Mouse (Mus musculus) gastrocnemius, adult 2 months (tissue): ENCODE results near the gene Coa3. TPM values are rescaled to one million over a fixed set of nuclear protein-coding genes. Genes with fewer than 3 reads are reported as not detected.

ENCODE experiments used
- DNase-seq: peaks from one replicate; pipeline ENCODE4 v3.0.0; 2022
- H3K27ac ChIP-seq: fragments of 200-600 bp; 2 replicates; pipeline ENCODE4 v1.8.1; 2022; ENCODE audit warnings: mild to moderate bottlenecking
- H3K4me3 ChIP-seq: fragments of 200-600 bp; 2 replicates; pipeline ENCODE4 v1.8.1; 2022; ENCODE audit warnings: mild to moderate bottlenecking, moderate library complexity
- CTCF ChIP-seq: fragments of 200-600 bp; IDR thresholded peaks from 2 replicates; pipeline ENCODE4 v1.8.1; 2022; ENCODE audit warnings: antibody characterized with exemption, mild to moderate bottlenecking, moderate library complexity
- intact Hi-C: fragments of 180-260 bp; cut with DNase I; formaldehyde crosslinking; loops from one replicate; pipeline ENCODE4 v1.15.1; 2025
- total RNA-seq, 2 experiments: library from RNA; stranded (reverse); gene quantifications; 2 replicates each; pipeline ENCODE4 v1.2.3; 2021

Coa3 gene
- total RNA-seq, 2 experiments from 2014 or later: 63.0 to 87.7 TPM

DNA sequence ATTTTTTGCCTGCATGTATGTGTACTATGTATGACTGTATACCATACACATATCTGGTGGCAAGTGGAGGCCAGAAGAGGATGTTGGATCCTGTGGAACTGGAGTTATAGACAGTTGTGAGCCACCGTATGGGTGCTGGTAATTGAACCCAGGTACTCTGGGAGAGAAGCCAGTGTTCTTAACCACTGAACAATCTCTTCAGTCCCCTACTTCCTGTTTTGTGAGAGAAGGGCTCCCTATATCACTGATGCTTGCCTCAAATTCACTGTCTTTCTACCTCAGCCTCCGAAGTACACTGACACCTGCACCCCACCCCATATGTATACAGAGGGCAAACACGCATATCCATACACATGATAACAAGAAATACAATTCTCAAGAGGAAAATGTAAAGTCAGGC is 32.2 kb upstream of the Coa3 start:
- intact Hi-C loops: loop anchor here (10.0 kb wide), 1 partner anchor 244 kb away; the partner anchor contains the start of genes Brca1 and Nbr1
- TF ChIP-seq CTCF: no peak
- DNase-seq: no peak
- H3K27ac ChIP-seq: no peak overlapping the region
- H3K4me3 ChIP-seq: no peak overlapping the region

DNA sequence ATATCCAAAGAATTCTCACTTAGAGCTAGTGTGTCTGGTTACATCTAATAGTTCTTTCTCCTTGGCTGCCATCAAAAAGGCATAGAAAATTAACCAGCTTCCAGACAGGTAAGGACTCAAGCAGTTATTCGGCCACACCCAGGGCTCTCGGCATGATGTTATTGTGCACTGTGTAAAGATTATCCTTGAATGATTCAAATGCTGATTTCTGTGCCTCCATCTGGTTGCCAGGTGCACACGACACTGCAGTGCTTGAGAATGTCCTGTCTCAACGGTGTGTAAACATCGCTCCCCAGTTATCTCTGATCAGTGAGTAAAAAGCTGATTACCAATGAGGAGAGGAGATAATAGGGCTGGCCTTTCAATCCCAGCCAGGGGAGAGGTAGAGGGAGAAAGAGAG is 28.8 kb upstream of the Coa3 start:
- no peak overlapping the region for H3K27ac ChIP-seq
- no peak for DNase-seq
- intact Hi-C loops: no loop called here
- TF ChIP-seq CTCF: no peak
- H3K4me3 ChIP-seq: no peak overlapping the region

DNA sequence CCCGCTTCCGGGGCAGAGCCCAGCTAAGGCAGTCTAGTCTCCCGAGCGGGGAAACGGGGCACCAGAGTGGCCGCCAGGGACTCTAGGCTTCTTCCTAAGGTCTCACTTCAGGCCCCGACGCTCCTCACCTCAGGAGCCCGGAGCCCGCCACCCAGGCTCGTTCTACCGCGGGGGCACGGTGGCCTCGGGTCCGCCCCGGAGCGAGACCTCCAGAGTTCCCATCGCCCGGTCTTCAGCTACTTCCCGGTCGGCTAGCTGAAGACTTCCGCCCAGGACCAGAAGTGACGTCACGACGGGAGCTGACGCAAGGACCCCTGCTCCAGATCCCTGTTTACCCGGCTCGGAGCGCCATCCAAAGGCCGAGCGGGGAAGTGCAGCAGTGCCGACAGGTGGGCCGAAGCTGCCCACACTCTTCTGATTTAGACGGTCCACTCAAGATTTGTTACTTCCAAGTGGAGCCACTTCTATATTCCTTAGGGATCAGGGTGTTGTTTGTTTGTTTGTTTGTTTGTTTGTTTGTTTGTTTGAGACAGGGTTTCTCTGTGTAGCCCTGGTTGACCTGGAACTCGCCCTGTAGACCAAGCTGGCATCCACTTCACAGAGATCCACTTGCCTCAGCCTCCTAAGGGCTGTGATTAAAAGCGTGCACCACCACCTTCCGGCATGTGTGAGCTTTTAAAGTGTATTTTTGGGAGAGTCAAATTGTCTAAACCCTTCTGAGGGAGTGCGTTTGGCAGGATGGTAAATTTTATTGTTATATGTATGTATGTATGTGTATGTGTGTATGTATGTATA is 23.3 kb upstream of the Coa3 start, which contains the start of gene Becn1:
Becn1 (minus strand) TSS at position 283 of the 795 bp plus-strand sequence.
- Histone ChIP-seq H3K4me3 (peak within 1 kb of the TSS; percentile 91), H3K27ac (peak within 1 kb of the TSS; percentile 94)
- intact Hi-C loops: loop anchor here (1.0 to 5.0 kb wide), 2 partner anchors 50 to 91 kb away; partner anchors contain the start of gene Vps25
- peak; percentile 98 for DNase-seq
- peak; percentile 97 for TF ChIP-seq CTCF

DNA sequence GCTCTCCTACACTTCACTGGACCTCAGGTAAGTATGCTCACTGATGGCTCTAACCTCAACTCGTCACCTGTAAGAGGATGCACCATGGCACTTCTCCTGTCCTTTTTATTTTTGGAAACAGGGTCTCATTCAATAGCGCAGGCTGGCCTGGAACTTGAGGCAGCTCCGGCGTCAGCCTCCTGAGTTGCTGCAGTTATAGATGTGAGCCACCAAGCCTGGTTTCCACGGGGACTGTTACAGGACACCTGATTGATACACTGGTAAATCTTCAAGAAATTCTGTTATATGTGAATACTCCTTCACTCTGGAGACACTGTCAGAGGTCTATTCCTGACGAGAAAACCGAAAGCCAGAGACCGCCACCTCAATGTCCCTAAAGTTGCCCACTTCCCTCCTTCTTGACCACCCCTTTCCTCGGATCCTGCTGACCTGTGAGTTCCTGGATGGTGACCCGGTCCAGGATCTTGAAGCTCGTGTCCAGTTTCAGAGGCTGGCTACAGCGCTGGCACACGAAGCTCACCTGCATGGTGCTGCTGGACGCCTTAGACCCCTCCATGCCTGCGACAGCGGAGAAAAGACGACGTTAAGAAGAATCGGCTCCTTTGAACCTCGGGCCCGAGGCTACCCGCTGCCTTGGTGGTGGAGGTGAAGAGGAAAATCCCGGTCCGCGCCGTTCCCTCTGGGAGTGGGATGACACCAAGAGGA is 22.5 kb upstream of the Coa3 start:
- intact Hi-C loops: loop anchor here (1.0 to 5.0 kb wide), 2 partner anchors 49 to 90 kb away; partner anchors contain the start of gene Vps25
- TF ChIP-seq CTCF: no peak
- no peak for DNase-seq
- H3K27ac ChIP-seq: peak overlapping the region; percentile 94
- H3K4me3 ChIP-seq: peak overlapping the region; percentile 91

DNA sequence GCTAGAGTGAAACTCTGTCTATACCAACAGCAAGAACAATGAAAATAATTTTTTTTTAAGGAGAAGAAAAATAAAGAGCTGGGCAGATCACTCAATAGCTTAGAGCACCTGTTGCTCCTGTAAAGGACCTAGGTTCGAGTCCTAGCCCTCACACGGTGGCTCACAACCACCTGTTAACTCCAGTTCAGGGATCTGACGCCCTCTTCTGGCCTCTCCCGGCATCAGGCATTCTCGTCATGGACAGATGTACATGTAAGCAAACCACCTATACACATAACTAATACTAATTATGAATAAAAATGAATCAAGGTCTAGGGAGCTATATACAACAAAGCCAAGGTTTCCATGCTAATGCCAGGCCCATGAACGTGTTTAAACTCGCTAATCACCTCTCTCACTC is 22.0 kb upstream of the Coa3 start:
- Histone ChIP-seq H3K27ac (no peak overlapping the region), H3K4me3 (peak overlapping the region; percentile 91)
- intact Hi-C loops: loop anchor here (5.0 kb wide), 1 partner anchor 49 kb away; the partner anchor contains the start of gene Vps25
- TF ChIP-seq CTCF: no peak
- DNase-seq: no peak

DNA sequence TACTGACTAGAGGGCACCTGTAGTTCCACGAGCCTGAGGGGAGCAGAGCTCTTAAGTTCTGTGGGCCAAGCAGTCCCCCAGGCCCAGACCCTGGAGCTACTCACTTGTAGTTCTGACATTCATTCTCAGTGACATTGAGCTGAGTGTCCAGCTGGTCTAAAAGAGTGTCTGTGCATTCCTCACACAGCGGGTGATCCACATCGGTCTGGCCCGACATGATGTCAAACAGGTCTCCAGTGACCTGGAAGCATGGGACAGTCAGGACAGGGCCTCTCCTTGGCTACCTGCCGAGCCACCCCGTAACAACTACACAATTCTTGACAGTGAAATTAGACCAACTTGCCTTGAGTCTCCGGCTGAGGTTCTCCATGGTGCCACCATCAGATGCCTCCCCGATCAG is 16.3 kb upstream of the Coa3 start:
- H3K4me3 ChIP-seq: no peak overlapping the region
- no peak for DNase-seq
- TF ChIP-seq CTCF: no peak
- H3K27ac ChIP-seq: no peak overlapping the region
- intact Hi-C loops: no loop called here

DNA sequence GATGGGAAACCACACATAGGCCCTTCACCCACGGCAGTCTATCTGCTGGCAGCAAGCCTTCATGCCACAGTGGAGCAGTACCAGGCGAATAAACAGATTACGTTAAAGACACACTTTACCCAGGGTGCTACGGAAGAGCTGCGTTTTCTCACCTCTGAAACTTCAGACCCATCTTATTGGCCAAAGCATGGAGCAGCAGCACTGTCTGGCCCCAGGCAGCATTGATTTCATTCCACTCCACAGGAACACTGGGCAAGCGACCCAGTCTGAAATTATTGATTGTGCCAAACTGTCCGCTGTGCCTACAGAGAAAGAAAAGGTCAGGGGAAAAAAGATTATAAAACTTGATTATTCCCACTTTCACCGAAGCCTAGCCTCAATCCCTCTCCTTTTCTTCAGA is 12.3 kb upstream of the Coa3 start:
- no peak for TF ChIP-seq CTCF
- no peak for DNase-seq
- intact Hi-C loops: no loop called here
- no peak overlapping the region for H3K4me3 ChIP-seq
- no peak overlapping the region for H3K27ac ChIP-seq

DNA sequence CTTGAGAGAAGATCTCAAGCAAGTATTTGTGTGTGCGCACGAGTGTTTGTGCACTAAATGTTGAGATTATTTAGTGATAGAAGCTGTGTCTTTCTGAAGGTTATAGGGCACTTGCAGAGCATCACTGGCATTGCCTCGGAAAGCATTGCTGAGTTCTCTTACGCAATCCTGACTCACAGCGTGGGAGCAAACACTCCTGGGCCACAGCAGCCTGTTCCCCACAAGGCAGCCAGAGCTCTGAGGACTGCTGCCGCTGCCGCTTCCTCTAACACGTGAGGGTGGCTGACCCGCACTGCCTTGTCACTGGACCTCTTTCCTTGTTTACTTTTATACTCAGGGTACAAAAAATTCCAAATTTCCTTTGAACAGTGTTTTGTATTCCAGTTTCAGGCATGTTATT is 8.4 kb upstream of the Coa3 start:
- no peak overlapping the region for H3K27ac ChIP-seq
- intact Hi-C loops: no loop called here
- no peak for TF ChIP-seq CTCF
- no peak for DNase-seq
- H3K4me3 ChIP-seq: no peak overlapping the region

DNA sequence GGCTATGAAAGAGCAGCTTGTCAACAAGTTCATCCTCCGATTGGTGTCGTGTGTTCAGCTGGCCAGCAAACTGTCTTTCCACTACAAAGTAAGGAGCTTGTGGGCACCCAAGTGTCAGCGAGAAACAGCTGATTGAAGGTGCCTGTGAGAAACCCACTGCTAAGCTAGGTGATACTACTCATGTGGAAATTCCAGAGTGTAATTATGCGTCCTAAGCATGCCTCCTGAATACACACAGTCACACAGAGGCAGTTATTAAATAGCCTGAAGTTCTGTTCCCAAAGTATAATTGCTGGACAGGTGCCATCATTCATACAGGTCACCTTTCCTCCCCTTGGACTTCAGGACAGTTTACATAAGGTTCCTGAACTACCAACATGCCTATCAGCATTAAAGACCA is 4.9 kb upstream of the Coa3 start:
- no peak for DNase-seq
- no peak overlapping the region for H3K4me3 ChIP-seq
- H3K27ac ChIP-seq: no peak overlapping the region
- no peak for TF ChIP-seq CTCF
- intact Hi-C loops: no loop called here

DNA sequence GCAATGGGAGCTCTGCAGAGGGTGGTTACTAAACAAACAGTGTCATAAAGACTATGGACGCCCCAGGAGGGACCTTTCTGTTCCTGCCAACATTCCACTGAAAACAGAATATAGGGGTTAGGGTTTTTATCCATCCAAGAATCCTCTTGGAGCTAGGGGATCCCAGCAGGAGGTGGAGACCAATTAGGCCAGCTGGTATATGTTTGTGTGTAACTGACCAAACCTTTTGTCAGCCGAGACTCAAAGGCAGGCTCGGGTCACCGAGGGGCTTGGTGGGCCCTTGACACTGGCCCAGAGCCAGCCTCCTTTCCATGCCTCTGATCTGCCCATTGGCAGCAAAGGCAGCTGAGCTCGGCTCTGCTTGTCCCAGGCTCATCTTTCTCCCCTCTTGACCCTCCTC is 4.0 kb upstream of the Coa3 start:
- no peak overlapping the region for H3K27ac ChIP-seq
- no peak overlapping the region for H3K4me3 ChIP-seq
- DNase-seq: no peak
- intact Hi-C loops: no loop called here
- no peak for TF ChIP-seq CTCF

DNA sequence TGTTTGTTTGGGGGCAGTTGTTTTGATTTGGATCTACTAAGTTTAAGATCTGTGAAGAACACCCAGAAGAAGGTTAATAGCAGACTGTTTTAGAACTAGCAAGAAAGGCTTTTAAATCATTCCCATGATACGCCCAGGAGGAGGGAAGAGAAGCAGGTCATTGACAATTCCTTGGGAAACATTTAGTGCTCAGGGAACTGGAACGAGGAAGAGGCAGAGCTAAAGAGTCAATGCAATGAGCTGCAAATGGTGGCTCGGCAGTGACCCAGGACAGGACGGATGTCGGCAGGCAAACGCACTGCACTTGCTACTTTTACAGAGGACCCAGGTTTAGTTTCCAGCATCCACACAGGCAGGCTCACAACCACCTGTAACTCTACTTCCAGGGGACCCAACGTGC is 1.9 kb upstream of the Coa3 start:
- no peak for DNase-seq
- H3K4me3 ChIP-seq: no peak overlapping the region
- no peak overlapping the region for H3K27ac ChIP-seq
- intact Hi-C loops: no loop called here
- TF ChIP-seq CTCF: no peak

DNA sequence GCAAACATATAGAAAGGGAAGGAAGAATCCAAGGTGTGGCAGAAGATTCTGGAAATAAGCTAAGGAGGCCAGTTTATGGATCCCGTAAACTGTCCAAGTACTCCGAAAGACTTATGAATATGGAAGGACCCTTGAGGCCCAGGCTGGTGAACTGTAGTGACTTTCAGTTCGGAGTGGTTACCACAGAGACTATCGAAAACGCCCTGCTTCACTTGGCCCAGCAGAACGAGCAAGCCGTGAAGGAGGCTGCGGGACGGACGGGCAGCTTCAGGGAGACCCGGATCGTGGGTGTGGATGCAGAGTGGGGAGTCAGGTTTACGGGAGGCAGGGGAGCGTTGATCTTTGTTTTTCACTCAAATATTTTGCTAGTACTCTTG is 267 bp upstream of the Coa3 start:
- TF ChIP-seq CTCF: no peak
- no peak for DNase-seq
- H3K4me3 ChIP-seq: peak overlapping the region; percentile 84
- intact Hi-C loops: no loop called here
- H3K27ac ChIP-seq: peak overlapping the region; percentile 92
